Comparison of ENCODE assay signal across 7 mouse cellular contexts in genomic region chr1:89644120-89644519, GRCm38 (mm10).
A peak's percentile ranks its signal among the peaks of the same experiment; 100 is the strongest.
DNase-seq lines count a peak whose midpoint lies in the region; ATAC-seq and TF ChIP-seq lines count a peak whose summit lies in the region.

No protein-coding gene starts in this region.

- no peak for TF ChIP-seq CTCF in lung, embryonic 14.5 days (IDR thresholded peaks at IDR 0.05; ENCODE audit: low read depth)

- H3K9ac ChIP-seq in lung, embryonic 14.5 days = no peak overlapping the region
- no peak overlapping the region for H3K9ac ChIP-seq in stomach, embryonic 16.5 days (ENCODE audit: low read length)

- DNase-seq in adipocyte (ENCODE audit: low spot score) (peak; percentile 19), MN1 (ENCODE audit: low spot score) (no peak)
- peak; percentile 42 for DNase-seq in induced T-regulatory cell, adult 2 months (ENCODE audit: low read depth)
- DNase-seq in lung, embryonic 14.5 days = peak; percentile 59
- no peak for DNase-seq in urinary bladder, postnatal 4 days (ENCODE audit: low spot score in 2 of 2)

- ATAC-seq in erythroid progenitor cell, adult 5-6 weeks (replicated peaks; ENCODE audit: low FRiP score, poor library complexity, severe bottlenecking) = 0 out of 2 replicates have a peak, but pooled peaks have one; percentile 28
- peak; percentile 57; the same call in 1 of the 2 replicates for ATAC-seq in lung, embryonic 14.5 days (ENCODE audit: insufficient read depth)
- ATAC-seq in stomach, embryonic 16.5 days (ENCODE audit: insufficient read depth, low FRiP score) = no peak

- peaks cover 8% of the 10 kb centered on the region; the same call in 1 of the 2 replicates for H3K36me3 ChIP-seq in lung, embryonic 14.5 days (ENCODE audit: insufficient read depth)
- H3K36me3 ChIP-seq in stomach, embryonic 16.5 days (ENCODE audit: control insufficient read depth, insufficient read depth, low read length) = no peaks in the 10 kb centered on the region

- H3K27me3 ChIP-seq in lung, embryonic 14.5 days (ENCODE audit: insufficient read depth, low read length) = no peaks in the 10 kb centered on the region
- no peaks in the 10 kb centered on the region for H3K27me3 ChIP-seq in stomach, embryonic 16.5 days (ENCODE audit: control insufficient read depth, insufficient read depth, low read length)

- 64% methylated on average over 11 of the region's 11 CpGs for WGBS in lung, embryonic 14.5 days
- 71% methylated on average over 11 of the region's 11 CpGs for WGBS in stomach, embryonic 16.5 days

- no peaks in the 10 kb centered on the region for H3K9me3 ChIP-seq in lung, embryonic 14.5 days (ENCODE audit: low read depth, low read length)
- no peaks in the 10 kb centered on the region for H3K9me3 ChIP-seq in stomach, embryonic 16.5 days (replicated peaks; ENCODE audit: control insufficient read depth, low read length)

- peak overlapping the region; percentile 32; the same call in 1 of the 2 replicates for H3K4me2 ChIP-seq in lung, embryonic 14.5 days
- 0 out of 2 replicates have a peak overlapping the region, but pooled peaks have one; percentile 16 for H3K4me2 ChIP-seq in stomach, embryonic 16.5 days (ENCODE audit: low read depth, low read length)

- no peaks in the 10 kb centered on the region for H3K4me1 ChIP-seq in lung, embryonic 14.5 days (ENCODE audit: insufficient read depth)
- 0 out of 2 replicates have a peak, but pooled peaks cover 6% of the 10 kb centered on the region for H3K4me1 ChIP-seq in stomach, embryonic 16.5 days (ENCODE audit: control insufficient read depth, insufficient read depth, low read length)

- H3K4me3 ChIP-seq in lung, embryonic 14.5 days (ENCODE audit: low read depth, low read length) = no peak overlapping the region
- H3K4me3 ChIP-seq in stomach, embryonic 16.5 days (replicated peaks; ENCODE audit: low read length) = no peak overlapping the region

- peak overlapping the region; percentile 20; the same call in 1 of the 2 replicates for H3K27ac ChIP-seq in lung, embryonic 14.5 days (ENCODE audit: low read depth)
- H3K27ac ChIP-seq in stomach, embryonic 16.5 days (ENCODE audit: low read length) = no peak overlapping the region

Comparison
In these comparisons a context has a peak if more than half of its experiments do, and no peak if none do; other contexts are left out.
1. DNase-seq: peak in adipocyte (single experiment), induced T-regulatory cell, adult 2 months (single experiment) and lung, embryonic 14.5 days (single experiment); none in urinary bladder, postnatal 4 days (0 of 2) and MN1 (single experiment).